Mouse (Mus musculus): ENCODE data around the gene Meioc. TPM values are rescaled to one million over a fixed set of nuclear protein-coding genes. Genes with fewer than 3 reads are reported as not detected.

Gene Meioc
- polyA plus RNA-seq, 1 experiment from 2014 or later: 0.15 TPM

Small RNA genes lying within 50 kb of the gene (microRNA-seq; reads per million reads assigned to microRNA genes)
- gene Gm22920: not detected

Other genes starting within 250 kb of the Meioc start
- gene Grn, start 233.4 kb upstream of the Meioc start, polyA plus RNA-seq (2015; fragmentation: Nextera tagmentation; extraction: Ambion mirVana): 65.2 and 75.8 TPM in 2 replicates
- 18.1 and 20.5 TPM in 2 replicates for gene Fam171a2, start 216.0 kb upstream of the Meioc start, polyA plus RNA-seq (2015; fragmentation: Nextera tagmentation; extraction: Ambion mirVana)
- gene Itga2b, start 193.6 kb upstream of the Meioc start, polyA plus RNA-seq (2015; fragmentation: Nextera tagmentation; extraction: Ambion mirVana): 8.3 and 11.6 TPM in 2 replicates
- gene Gpatch8, start 107.3 kb upstream of the Meioc start, polyA plus RNA-seq (2015; fragmentation: Nextera tagmentation; extraction: Ambion mirVana): 64.1 and 64.5 TPM in 2 replicates
- gene Gm11627, start 84.3 kb upstream of the Meioc start, polyA plus RNA-seq (2015; fragmentation: Nextera tagmentation; extraction: Ambion mirVana): 1.6 and 2.4 TPM in 2 replicates
- 3.9 and 4.4 TPM in 2 replicates for gene Fzd2, start 59.3 kb upstream of the Meioc start, polyA plus RNA-seq (2015; fragmentation: Nextera tagmentation; extraction: Ambion mirVana)
- gene Ccdc43, start 34.1 kb downstream of the Meioc start, polyA plus RNA-seq (2015; fragmentation: Nextera tagmentation; extraction: Ambion mirVana): 43.1 and 46.3 TPM in 2 replicates
- gene Adam11, start 97.7 kb downstream of the Meioc start, polyA plus RNA-seq (2015; fragmentation: Nextera tagmentation; extraction: Ambion mirVana): 32.2 and 34.9 TPM in 2 replicates
- 25.8 and 28.2 TPM in 2 replicates for gene Gjc1, start 156.0 kb downstream of the Meioc start, polyA plus RNA-seq (2015; fragmentation: Nextera tagmentation; extraction: Ambion mirVana)
- gene Higd1b, start 172.1 kb downstream of the Meioc start, polyA plus RNA-seq (2015; fragmentation: Nextera tagmentation; extraction: Ambion mirVana): 15.7 and 19.3 TPM in 2 replicates
- 133 and 134 TPM in 2 replicates for gene Eftud2, start 217.3 kb downstream of the Meioc start, polyA plus RNA-seq (2015; fragmentation: Nextera tagmentation; extraction: Ambion mirVana)
- 2.3 TPM in 2 replicates for gene Ccdc103, start 217.5 kb downstream of the Meioc start, polyA plus RNA-seq (2015; fragmentation: Nextera tagmentation; extraction: Ambion mirVana)
- gene Fam187a, start 221.5 kb downstream of the Meioc start, polyA plus RNA-seq (2015; fragmentation: Nextera tagmentation; extraction: Ambion mirVana): not detected in 2 replicates
- gene Gfap, start 237.2 kb downstream of the Meioc start, polyA plus RNA-seq (2015; fragmentation: Nextera tagmentation; extraction: Ambion mirVana): 0.27 and 1.2 TPM in 2 replicates

Data from midbrain, embryonic 16.5 days (tissue).